Mouse (Mus musculus) hindbrain, embryonic 14.5 days (tissue): ENCODE results near the gene B3gnt9. TPM values are rescaled to one million over a fixed set of nuclear protein-coding genes. Genes with fewer than 3 reads are reported as not detected.

Experiments used
- ATAC-seq: fragments of 200-750 bp; cut with Nextera tagmentation; 2 replicates; pipeline ENCODE4 v1.8.0; 2017; ENCODE audit warnings: moderate number of reproducible peaks, mild to moderate bottlenecking, moderate TSS enrichment, moderate library complexity; ENCODE audit not compliant: low FRiP score
- DNase-seq: peaks from one replicate; pipeline ENCODE4 v3.0.0-alpha.2; 2015; ENCODE audit warnings: low spot score
- H3K27ac ChIP-seq: fragments of 300-500 bp; sonication (generic); 2 replicates; pipeline ENCODE4 v1.5.1; 2014; ENCODE audit warnings: mild to moderate bottlenecking, moderate library complexity
- H3K27me3 ChIP-seq: fragments of 300-500 bp; sonication (generic); 2 replicates; pipeline ENCODE4 v1.6.1; 2014; ENCODE audit warnings: mild to moderate bottlenecking, low read length, mixed read lengths; ENCODE audit not compliant: control insufficient read depth, insufficient read depth
- H3K36me3 ChIP-seq: fragments of 300-500 bp; sonication (generic); replicated peaks from 2 replicates; pipeline ENCODE4 v1.6.1; 2014; ENCODE audit not compliant: control insufficient read depth, insufficient read depth
- H3K4me1 ChIP-seq: fragments of 300-500 bp; sonication (generic); replicated peaks from 2 replicates; pipeline ENCODE4 v1.6.1; 2014; ENCODE audit warnings: antibody characterized with exemption, low read length, mixed read lengths; ENCODE audit not compliant: control insufficient read depth, insufficient read depth
- H3K4me2 ChIP-seq: fragments of 300-500 bp; sonication (generic); replicated peaks from 2 replicates; pipeline ENCODE4 v1.6.1; 2014; ENCODE audit warnings: mild to moderate bottlenecking, moderate library complexity
- H3K4me3 ChIP-seq: fragments of 300-500 bp; sonication (generic); replicated peaks from 2 replicates; pipeline ENCODE4 v1.5.1; 2014; ENCODE audit warnings: mild to moderate bottlenecking, low read length
- H3K9ac ChIP-seq: fragments of 300-500 bp; sonication (generic); 2 replicates; pipeline ENCODE4 v1.6.1; 2014
- H3K9me3 ChIP-seq: fragments of 300-500 bp; sonication (generic); 2 replicates; pipeline ENCODE4 v1.6.1; 2016; ENCODE audit warnings: low read length; ENCODE audit not compliant: control insufficient read depth
- WGBS: fragments of 180-500 bp; shearing (Covaris S2); extraction: QIAGEN DNeasy Blood & Tissue Kit; methylation state at CpG from one replicate; pipeline ENCODE4 v1.1.7; 2014; 5-methylcytosine and 5-hydroxymethylcytosine counted together
- polyA plus RNA-seq: library from polyadenylated mRNA; unstranded; fragments of >200 nt; fragmentation: Nextera tagmentation; extraction: Ambion mirVana; gene quantifications from 2 replicates; pipeline ENCODE4 v1.2.1, GENCODE M21; 2014

The B3gnt9 gene
- polyA plus RNA-seq, 1 experiment from 2014 or later, result 8.7 TPM

- Histone ChIP-seq H3K27ac (no peak within 1 kb of the TSS), H3K36me3 (no peaks in the 10 kb centered on the region), H3K4me1 (peaks cover 13% of the 10 kb centered on the region), H3K9ac (peak within 1 kb of the TSS; percentile 58), H3K4me2 (peak within 1 kb of the TSS; percentile 76), H3K4me3 (peak within 1 kb of the TSS; percentile 42), H3K9me3 (no peaks in the 10 kb centered on the region), H3K27me3 (peaks cover 87% of the 10 kb centered on the region)
- no peak for ATAC-seq
- 2% methylated on average over 53 of the region's 54 CpGs for WGBS
- no peak for DNase-seq
Observed at GRCm38 (mm10) chr8:105264024-105264982, 9.3 kb upstream of the B3gnt9 start, which contains the start of the genes Tradd and Fbxl8. TSS of gene Tradd (minus strand) at chr8:105264609. TSS of gene Fbxl8 (plus strand) at chr8:105264648.

GRCm38 (mm10) chr8:105263244-105263912, 8.4 kb upstream of the B3gnt9 start:
- 0 out of 2 replicates have a peak overlapping the region, but pooled peaks have one; percentile 42 for H3K4me3 ChIP-seq
- no peak for DNase-seq
- 0 out of 2 replicates have a peak overlapping the region, but pooled peaks have one; percentile 58 for H3K9ac ChIP-seq
- no peak overlapping the region for H3K27ac ChIP-seq
- H3K4me1 ChIP-seq, result peaks cover 18% of the 10 kb centered on the region; the same call in 1 of the 2 replicates
- ATAC-seq, result no peak
- H3K36me3 ChIP-seq, result no peaks in the 10 kb centered on the region
- H3K27me3 ChIP-seq, result peaks cover 92% of the 10 kb centered on the region
- WGBS, result 40% methylated on average over 16 of the region's 16 CpGs
- peak overlapping the region; percentile 76; the same call in 1 of the 2 replicates for H3K4me2 ChIP-seq
- no peaks in the 10 kb centered on the region for H3K9me3 ChIP-seq

- H3K4me3 ChIP-seq, result no peak overlapping the region
- no peak overlapping the region for H3K27ac ChIP-seq
- H3K4me2 ChIP-seq, result no peak overlapping the region
- WGBS, result 85% methylated on average over 12 of the region's 12 CpGs
- H3K9ac ChIP-seq, result no peak overlapping the region
- H3K9me3 ChIP-seq, result no peaks in the 10 kb centered on the region
- peaks cover 90% of the 10 kb centered on the region for H3K27me3 ChIP-seq
- DNase-seq (no peak), ATAC-seq (no peak)
- H3K4me1 ChIP-seq, result peaks cover 11% of the 10 kb centered on the region; the same call in 1 of the 2 replicates
- no peaks in the 10 kb centered on the region for H3K36me3 ChIP-seq
Observed at GRCm38 (mm10) chr8:105261326-105261980, 6.5 kb upstream of the B3gnt9 start.

GRCm38 (mm10) chr8:105260371-105261099, 5.6 kb upstream of the B3gnt9 start:
- Histone ChIP-seq H3K27me3 (peaks cover 90% of the 10 kb centered on the region), H3K36me3 (no peaks in the 10 kb centered on the region)
- 52% methylated on average over 7 of the region's 7 CpGs for WGBS

DNA sequence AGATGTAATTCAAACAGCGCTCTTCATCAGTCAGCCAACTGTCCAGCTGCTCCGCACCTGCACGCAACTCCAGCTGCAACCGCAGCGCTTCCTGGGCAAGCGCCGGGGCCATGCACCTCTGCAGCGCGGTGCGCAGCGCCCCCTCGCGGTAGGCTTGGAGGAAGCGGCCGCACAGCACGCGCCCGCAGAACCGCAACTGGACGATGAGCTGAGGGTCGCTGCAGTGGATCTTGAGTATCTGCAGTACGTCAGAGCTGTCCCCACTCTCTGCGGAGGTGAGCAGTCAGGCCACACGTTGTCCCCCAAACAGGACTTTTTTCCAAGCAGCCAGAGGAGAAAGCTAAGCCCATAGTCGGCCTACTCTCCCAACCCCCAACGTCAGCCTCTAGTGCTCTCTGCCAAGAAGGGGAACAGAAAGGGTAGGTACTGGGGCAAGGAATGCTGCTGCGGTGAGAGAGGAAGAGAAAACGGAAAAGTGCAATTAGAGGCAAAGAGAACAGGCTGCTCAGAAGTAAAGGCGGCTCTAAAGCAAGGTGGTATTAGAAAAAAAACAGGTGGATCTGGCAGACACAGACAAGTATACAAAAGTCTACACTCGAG, 4.9 kb upstream of the B3gnt9 start:
- WGBS, result 3% methylated on average over 30 of the region's 30 CpGs
- Histone ChIP-seq H3K4me1 (peaks cover 15% of the 10 kb centered on the region; the same call in 1 of the 2 replicates), H3K9ac (no peak overlapping the region), H3K27ac (no peak overlapping the region), H3K27me3 (peaks cover 90% of the 10 kb centered on the region), H3K9me3 (no peaks in the 10 kb centered on the region), H3K4me3 (peak overlapping the region; percentile 32), H3K4me2 (peak overlapping the region; percentile 68), H3K36me3 (no peaks in the 10 kb centered on the region)
- ATAC-seq (peak; percentile 64), DNase-seq (peak; percentile 83)

More at GRCm38 (mm10) chr8:105260371-105261099, 5.6 kb upstream of the B3gnt9 start:
- Histone ChIP-seq H3K9me3 (no peaks in the 10 kb centered on the region), H3K9ac (no peak overlapping the region), H3K4me3 (no peak overlapping the region), H3K4me2 (no peak overlapping the region), H3K27ac (no peak overlapping the region), H3K4me1 (peaks cover 11% of the 10 kb centered on the region; the same call in 1 of the 2 replicates)
- DNase-seq (no peak), ATAC-seq (no peak)

GRCm38 (mm10) chr8:105258911-105259720, 4.2 kb upstream of the B3gnt9 start:
- no peak for DNase-seq
- Histone ChIP-seq H3K36me3 (no peaks in the 10 kb centered on the region), H3K27me3 (peaks cover 87% of the 10 kb centered on the region), H3K4me1 (peaks cover 16% of the 10 kb centered on the region; the same call in 1 of the 2 replicates), H3K4me2 (peak overlapping the region; percentile 68), H3K4me3 (peak overlapping the region; percentile 32), H3K27ac (no peak overlapping the region), H3K9ac (no peak overlapping the region), H3K9me3 (no peaks in the 10 kb centered on the region)
- ATAC-seq, result peak; percentile 29
- WGBS, result under 1% methylated on average over 55 of the region's 55 CpGs

GRCm38 (mm10) chr8:105257318-105258114, 2.6 kb upstream of the B3gnt9 start:
- peaks cover 73% of the 10 kb centered on the region for H3K27me3 ChIP-seq
- no peak overlapping the region for H3K9ac ChIP-seq
- WGBS, result 73% methylated on average over 7 of the region's 7 CpGs
- H3K4me2 ChIP-seq, result no peak overlapping the region
- ATAC-seq (no peak), DNase-seq (no peak)
- peaks cover 10% of the 10 kb centered on the region for H3K36me3 ChIP-seq
- no peaks in the 10 kb centered on the region for H3K9me3 ChIP-seq
- peaks cover 16% of the 10 kb centered on the region; the same call in 1 of the 2 replicates for H3K4me1 ChIP-seq
- H3K27ac ChIP-seq, result no peak overlapping the region
- H3K4me3 ChIP-seq, result no peak overlapping the region
